26 mouse cellular contexts compared by ENCODE assay signal in genomic region chr16:14123901-14124300, GRCm38 (mm10). TPM values are rescaled to one million over a fixed set of nuclear protein-coding genes. Genes with fewer than 3 reads are reported as not detected.
A peak's percentile ranks its signal among the peaks of the same experiment; 100 is the strongest.
DNase-seq lines count a peak whose midpoint lies in the region; ATAC-seq and TF ChIP-seq lines count a peak whose summit lies in the region.
"Had no signal": no experiment of that assay in that cellular context is flagged by ENCODE, and none has a peak within 500 bp of the region (broad histone marks: within the 10 kb centered on the region; RNA-seq: fewer than 3 reads in every experiment).

No protein-coding gene starts in this region.

- H3K4me1 ChIP-seq in heart, embryonic 11.5 days (ENCODE audit: control insufficient read depth, insufficient read depth, low read length) = no peaks in the 10 kb centered on the region
- H3K4me1 ChIP-seq in kidney, adult 2 months (ENCODE audit: control insufficient read depth, insufficient read depth, low read length) = no peaks in the 10 kb centered on the region
- no peaks in the 10 kb centered on the region for H3K4me1 ChIP-seq in liver, embryonic 11.5 days (replicated peaks; ENCODE audit: control insufficient read depth, insufficient read depth, low read length)
- H3K4me1 ChIP-seq: embryonic facial prominence, embryonic 10.5 days; embryonic facial prominence, embryonic 13.5 days; forebrain, embryonic 12.5 days; forebrain, embryonic 15.5 days; heart, embryonic 10.5 days; hindbrain, embryonic 10.5 days; hindbrain, embryonic 13.5 days; intestine, embryonic 15.5 days had no signal

- H3K9ac ChIP-seq in heart, embryonic 11.5 days (ENCODE audit: low read depth, low read length) = no peak overlapping the region
- H3K9ac ChIP-seq in liver, embryonic 11.5 days (ENCODE audit: low read depth, low read length) = no peak overlapping the region
- H3K9ac ChIP-seq: embryonic facial prominence, embryonic 13.5 days; forebrain, embryonic 12.5 days; forebrain, embryonic 15.5 days; hindbrain, embryonic 13.5 days; intestine, embryonic 15.5 days had no signal

- no peaks in the 10 kb centered on the region for H3K9me3 ChIP-seq in heart, embryonic 11.5 days (replicated peaks; ENCODE audit: control insufficient read depth, low read length)
- no peaks in the 10 kb centered on the region for H3K9me3 ChIP-seq in liver, embryonic 11.5 days (ENCODE audit: control insufficient read depth, low read length)
- H3K9me3 ChIP-seq: embryonic facial prominence, embryonic 10.5 days; embryonic facial prominence, embryonic 13.5 days; forebrain, embryonic 12.5 days; forebrain, embryonic 15.5 days; G1E; heart, embryonic 10.5 days; hindbrain, embryonic 10.5 days; hindbrain, embryonic 13.5 days; intestine, embryonic 15.5 days had no signal

- ATAC-seq in heart, embryonic 11.5 days (replicated peaks; ENCODE audit: insufficient number of reproducible peaks, low FRiP score, low TSS enrichment) = no peak
- no peak for ATAC-seq in liver, embryonic 11.5 days (replicated peaks; ENCODE audit: low FRiP score)
- ATAC-seq: forebrain, embryonic 15.5 days; hindbrain, embryonic 16.5 days; intestine, embryonic 15.5 days had no signal

- H3K27me3 ChIP-seq in heart, embryonic 11.5 days (ENCODE audit: control insufficient read depth, insufficient read depth, low read length) = no peaks in the 10 kb centered on the region
- no peaks in the 10 kb centered on the region for H3K27me3 ChIP-seq in kidney, adult 2 months (replicated peaks; ENCODE audit: control insufficient read depth, insufficient read depth, low read length)
- H3K27me3 ChIP-seq in liver, embryonic 11.5 days (replicated peaks; ENCODE audit: control insufficient read depth, insufficient read depth, low read length) = no peaks in the 10 kb centered on the region
- H3K27me3 ChIP-seq: embryonic facial prominence, embryonic 13.5 days; forebrain, embryonic 12.5 days; forebrain, embryonic 15.5 days; hindbrain, embryonic 13.5 days; intestine, embryonic 15.5 days had no signal

- peaks cover 8% of the 10 kb centered on the region; the same call in 1 of the 2 replicates for H3K79me2 ChIP-seq in macrophage (ENCODE audit: inconsistent target)

- peak; percentile 41 for DNase-seq in heart, adult 11 months
- DNase-seq in ES-CJ7 (ENCODE audit: low read depth, low spot score) (peak; percentile 67), ZHBTc4 (ENCODE audit: low read depth, low spot score) (peak; percentile 66)
- no peak for DNase-seq in kidney, adult 2 months
- no peak for DNase-seq in liver, embryonic 11.5 days (ENCODE audit: low spot score)
- DNase-seq in heart, postnatal 4 days = no peak
- DNase-seq: cerebellum, adult 11-12 months; cerebellum, adult 8-10 months; cerebellum, postnatal 10 days; cerebellum, postnatal 36 days; embryo, embryonic 11 days; gastrocnemius, postnatal 25 days; heart, adult 2 months had no signal

- no peak overlapping the region for H3K27ac ChIP-seq in heart, embryonic 11.5 days (ENCODE audit: low read depth, low read length)
- peak overlapping the region; percentile 65 for H3K27ac ChIP-seq in macrophage
- no peak overlapping the region for H3K27ac ChIP-seq in kidney, adult 2 months (ENCODE audit: insufficient read depth, low read depth, low read length)
- H3K27ac ChIP-seq in liver, embryonic 11.5 days (ENCODE audit: low read depth, low read length) = no peak overlapping the region
- H3K27ac ChIP-seq: embryonic facial prominence, embryonic 10.5 days; embryonic facial prominence, embryonic 13.5 days; forebrain, embryonic 12.5 days; forebrain, embryonic 15.5 days; heart, adult 2 months; heart, embryonic 10.5 days; hindbrain, embryonic 10.5 days; hindbrain, embryonic 13.5 days; intestine, embryonic 15.5 days had no signal

- no peak overlapping the region for H3K4me2 ChIP-seq in heart, embryonic 11.5 days
- no peak overlapping the region for H3K4me2 ChIP-seq in liver, embryonic 11.5 days
- H3K4me2 ChIP-seq: embryonic facial prominence, embryonic 13.5 days; forebrain, embryonic 12.5 days; forebrain, embryonic 15.5 days; hindbrain, embryonic 13.5 days; intestine, embryonic 15.5 days had no signal

- no peak overlapping the region for H3K4me3 ChIP-seq in heart, embryonic 11.5 days (ENCODE audit: low read depth, low read length)
- no peak overlapping the region for H3K4me3 ChIP-seq in macrophage (ENCODE audit: inconsistent target)
- no peak overlapping the region for H3K4me3 ChIP-seq in kidney, adult 2 months (ENCODE audit: insufficient read depth, low read depth, low read length)
- no peak overlapping the region for H3K4me3 ChIP-seq in liver, embryonic 11.5 days (ENCODE audit: low read depth, low read length)
- H3K4me3 ChIP-seq: embryonic facial prominence, embryonic 10.5 days; embryonic facial prominence, embryonic 13.5 days; erythroblast, embryonic 14.5 days; forebrain, embryonic 12.5 days; forebrain, embryonic 15.5 days; heart, adult 2 months; heart, embryonic 10.5 days; hindbrain, embryonic 10.5 days; hindbrain, embryonic 13.5 days; intestine, embryonic 15.5 days had no signal

- H3K36me3 ChIP-seq in heart, embryonic 11.5 days (ENCODE audit: control insufficient read depth, insufficient read depth, low read length) = peaks cover 36% of the 10 kb centered on the region
- peaks cover 47% of the 10 kb centered on the region for H3K36me3 ChIP-seq in macrophage (ENCODE audit: inconsistent target)
- H3K36me3 ChIP-seq in kidney, adult 2 months (ENCODE audit: control insufficient read depth, insufficient read depth, low read length) = peaks cover 9% of the 10 kb centered on the region
- peaks cover 38% of the 10 kb centered on the region for H3K36me3 ChIP-seq in liver, embryonic 11.5 days (ENCODE audit: control insufficient read depth, insufficient read depth, low read length)

- 85% methylated on average over 2 of the region's 2 CpGs for WGBS in heart, embryonic 11.5 days (ENCODE audit: insufficient replicate concordance)
- WGBS in macrophage (ENCODE audit: missing documents) = 85% methylated on average over 2 of the region's 2 CpGs
- WGBS in kidney, adult 2 months = 87% methylated on average over 2 of the region's 2 CpGs
- WGBS in liver, embryonic 11.5 days = 94% methylated on average over 2 of the region's 2 CpGs

- TF ChIP-seq CTCF in kidney, adult 2 months (conservative IDR thresholded peaks at IDR 0.05; ENCODE audit: insufficient read depth, insufficient read length, low read depth, low read length) = no peak

- no peak for TF ChIP-seq POLR2A in kidney, adult 2 months (IDR thresholded peaks at IDR 0.05; ENCODE audit: low read depth, low read length)

RNA-seq across cellular contexts. Expression of gene Nde1, which starts 39.2 kb away (rescaled TPM):
- 85.9 and 87.2 TPM in 2 replicates for polyA plus RNA-seq in heart, embryonic 11.5 days (2014; fragmentation: Nextera tagmentation; extraction: Ambion mirVana)
- total RNA-seq in macrophage (2018; cell fraction: chromatin; rRNA removed) = 100 to 1,000 TPM in 7 of 26 experiments, 10 to 100 TPM in 19; 34.3 to 192 (median 72.7) TPM
- 10 to 100 TPM; 19.3 to 33.4 (median 26.2) TPM for total RNA-seq in macrophage (2018; cell fraction: cytosol; rRNA removed)
- 100 to 1,000 TPM in 1 of 26 experiments, 10 to 100 TPM in 25; 17.0 to 132 (median 39.4) TPM for total RNA-seq in macrophage (2018; cell fraction: nucleus; rRNA removed)
- polyA plus RNA-seq in macrophage (2018) = 29.3 to 47.9 TPM (median 40.1 TPM) in 3 replicates
- 22.0 and 23.6 TPM in 2 replicates for polyA plus RNA-seq in kidney, adult 2 months (2012; rRNA removed)
- polyA plus RNA-seq in liver, embryonic 11.5 days (2014; fragmentation: Nextera tagmentation; extraction: Ambion mirVana) = 78.2 and 85.2 TPM in 2 replicates
- 10 to 100 TPM; 48.7 to 52.7 TPM for total RNA-seq in heart, postnatal 4 days (2021)

RNA-seq across cellular contexts. Expression of gene Marf1, which starts 39.2 kb away (rescaled TPM):
- 10.7 and 15.0 TPM in 2 replicates for polyA plus RNA-seq in heart, embryonic 11.5 days (2014; fragmentation: Nextera tagmentation; extraction: Ambion mirVana)
- total RNA-seq in macrophage (2018; cell fraction: chromatin; rRNA removed) = 100 to 1,000 TPM; 111 to 697 (median 227) TPM
- 10 to 100 TPM; 18.9 to 44.0 (median 32.8) TPM for total RNA-seq in macrophage (2018; cell fraction: cytosol; rRNA removed)
- 100 to 1,000 TPM in 23 of 26 experiments, 10 to 100 TPM in 3; 82.4 to 426 (median 148) TPM for total RNA-seq in macrophage (2018; cell fraction: nucleus; rRNA removed)
- polyA plus RNA-seq in macrophage (2018) = 17.0 to 25.5 TPM (median 17.4 TPM) in 3 replicates
- polyA plus RNA-seq in kidney, adult 2 months (2012; rRNA removed) = 11.3 and 11.5 TPM in 2 replicates
- 9.5 and 10.3 TPM in 2 replicates for polyA plus RNA-seq in liver, embryonic 11.5 days (2014; fragmentation: Nextera tagmentation; extraction: Ambion mirVana)
- total RNA-seq in heart, postnatal 4 days (2021) = 10 to 100 TPM; 24.7 to 24.8 TPM

Comparison
In these comparisons a context has a peak if more than half of its experiments do, and no peak if none do; other contexts are left out.
1. DNase-seq: peak in heart, adult 11 months (single experiment), ES-CJ7 (single experiment) and ZHBTc4 (single experiment); none in kidney, adult 2 months (single experiment), liver, embryonic 11.5 days (single experiment) and heart, postnatal 4 days (single experiment).